15 mouse cellular contexts compared by ENCODE assay signal in genomic region chr6:11359088-11359487, GRCm38 (mm10).
A peak's percentile ranks its signal among the peaks of the same experiment; 100 is the strongest.
DNase-seq lines count a peak whose midpoint lies in the region; ATAC-seq and TF ChIP-seq lines count a peak whose summit lies in the region.
"Had no signal": no experiment of that assay in that cellular context is flagged by ENCODE, and none has a peak within 500 bp of the region (broad histone marks: within the 10 kb centered on the region; RNA-seq: fewer than 3 reads in every experiment).

No protein-coding gene starts in this region.

- 71% methylated on average over 1 of the region's 1 CpGs for WGBS in forebrain, embryonic 16.5 days
- WGBS in forebrain, embryonic 10.5 days, result 70% methylated on average over 1 of the region's 1 CpGs
- WGBS in midbrain, embryonic 13.5 days, result 97% methylated on average over 1 of the region's 1 CpGs
- 96% methylated on average over 1 of the region's 1 CpGs for WGBS in midbrain, embryonic 10.5 days
- WGBS in midbrain, postnatal 0 days, result 89% methylated on average over 1 of the region's 1 CpGs

- H3K4me1 ChIP-seq in forebrain, embryonic 16.5 days (replicated peaks; ENCODE audit: control insufficient read depth, insufficient read depth, low read length), result peaks cover 2% of the 10 kb centered on the region; the same call in 1 of the 2 replicates
- no peaks in the 10 kb centered on the region for H3K4me1 ChIP-seq in forebrain, embryonic 10.5 days
- H3K4me1 ChIP-seq in midbrain, embryonic 13.5 days (replicated peaks), result no peaks in the 10 kb centered on the region
- no peaks in the 10 kb centered on the region for H3K4me1 ChIP-seq in midbrain, embryonic 10.5 days
- H3K4me1 ChIP-seq in midbrain, postnatal 0 days (ENCODE audit: insufficient read depth, low read length), result no peaks in the 10 kb centered on the region
- H3K4me1 ChIP-seq: embryonic facial prominence, embryonic 10.5 days; heart, embryonic 13.5 days had no signal

- no peaks in the 10 kb centered on the region for H3K36me3 ChIP-seq in forebrain, embryonic 16.5 days (ENCODE audit: control insufficient read depth, insufficient read depth)
- no peaks in the 10 kb centered on the region for H3K36me3 ChIP-seq in forebrain, embryonic 10.5 days (replicated peaks)
- no peaks in the 10 kb centered on the region for H3K36me3 ChIP-seq in midbrain, embryonic 13.5 days
- H3K36me3 ChIP-seq in midbrain, embryonic 10.5 days, result no peaks in the 10 kb centered on the region
- no peaks in the 10 kb centered on the region for H3K36me3 ChIP-seq in midbrain, postnatal 0 days (ENCODE audit: insufficient read depth, low read length)
- H3K36me3 ChIP-seq: embryonic facial prominence, embryonic 10.5 days; heart, embryonic 13.5 days had no signal

- no peak overlapping the region for H3K9ac ChIP-seq in forebrain, embryonic 16.5 days (replicated peaks; ENCODE audit: low read depth, low read length)
- H3K9ac ChIP-seq in midbrain, embryonic 13.5 days (replicated peaks), result no peak overlapping the region
- H3K9ac ChIP-seq in midbrain, postnatal 0 days (replicated peaks; ENCODE audit: low read length, poor library complexity, severe bottlenecking), result no peak overlapping the region
- H3K9ac ChIP-seq: heart, embryonic 13.5 days had no signal

- TF ChIP-seq CTCF in midbrain, postnatal 0 days (IDR thresholded peaks at IDR 0.05), result no peak

- no peak overlapping the region for H3K27ac ChIP-seq in forebrain, embryonic 16.5 days (ENCODE audit: low read length)
- H3K27ac ChIP-seq in forebrain, embryonic 10.5 days, result no peak overlapping the region
- no peak overlapping the region for H3K27ac ChIP-seq in midbrain, embryonic 13.5 days
- H3K27ac ChIP-seq in midbrain, embryonic 10.5 days (replicated peaks), result no peak overlapping the region
- H3K27ac ChIP-seq in midbrain, postnatal 0 days (ENCODE audit: low read depth, low read length), result no peak overlapping the region
- H3K27ac ChIP-seq: embryonic facial prominence, embryonic 10.5 days; heart, embryonic 13.5 days had no signal

- DNase-seq in cerebellum, postnatal 10 days, result peak; percentile 54 to 72
- DNase-seq in cerebellum, adult 9-11 months, result no peak
- DNase-seq in forebrain, embryonic 10.5 days (ENCODE audit: extremely low spot score, low spot score), result no peak
- DNase-seq in midbrain, embryonic 10.5 days (ENCODE audit: low spot score), result no peak
- DNase-seq in midbrain, postnatal 0 days (ENCODE audit: low spot score), result peak; percentile 9
- DNase-seq: adrenal gland, postnatal 14 days; cerebellum, adult 2 months; gastrocnemius, postnatal 36 days; heart, adult 11 months; heart, postnatal 36 days had no signal

- no peak overlapping the region for H3K4me3 ChIP-seq in forebrain, embryonic 16.5 days (replicated peaks; ENCODE audit: low read length)
- no peak overlapping the region for H3K4me3 ChIP-seq in forebrain, embryonic 10.5 days
- H3K4me3 ChIP-seq in midbrain, embryonic 13.5 days (replicated peaks), result no peak overlapping the region
- no peak overlapping the region for H3K4me3 ChIP-seq in midbrain, embryonic 10.5 days
- H3K4me3 ChIP-seq in midbrain, postnatal 0 days (ENCODE audit: low read depth, low read length), result no peak overlapping the region
- H3K4me3 ChIP-seq: embryonic facial prominence, embryonic 10.5 days; heart, embryonic 13.5 days had no signal

- peak; percentile 54; the same call in 1 of the 2 replicates for ATAC-seq in forebrain, embryonic 16.5 days
- ATAC-seq in midbrain, embryonic 13.5 days, result peak; percentile 48; the same call in 1 of the 2 replicates
- no peak for ATAC-seq in midbrain, postnatal 0 days (ENCODE audit: low FRiP score)
- ATAC-seq: intestine, embryonic 16.5 days had no signal

- H3K4me2 ChIP-seq in forebrain, embryonic 16.5 days (ENCODE audit: low read length), result no peak overlapping the region
- H3K4me2 ChIP-seq in midbrain, embryonic 13.5 days (replicated peaks), result no peak overlapping the region
- H3K4me2 ChIP-seq in midbrain, postnatal 0 days (ENCODE audit: low read depth, low read length, poor library complexity, severe bottlenecking), result no peak overlapping the region
- H3K4me2 ChIP-seq: heart, embryonic 13.5 days had no signal

- no peaks in the 10 kb centered on the region for H3K27me3 ChIP-seq in forebrain, embryonic 16.5 days (replicated peaks; ENCODE audit: control insufficient read depth, insufficient read depth, low read length)
- H3K27me3 ChIP-seq in forebrain, embryonic 10.5 days (ENCODE audit: poor library complexity, severe bottlenecking), result no peaks in the 10 kb centered on the region
- H3K27me3 ChIP-seq in midbrain, embryonic 13.5 days, result no peaks in the 10 kb centered on the region
- no peaks in the 10 kb centered on the region for H3K27me3 ChIP-seq in midbrain, embryonic 10.5 days (ENCODE audit: low read depth, poor library complexity, severe bottlenecking)
- H3K27me3 ChIP-seq in midbrain, postnatal 0 days (ENCODE audit: insufficient read depth, low read length), result no peaks in the 10 kb centered on the region
- H3K27me3 ChIP-seq: heart, embryonic 13.5 days had no signal

- no peaks in the 10 kb centered on the region for H3K9me3 ChIP-seq in forebrain, embryonic 16.5 days (ENCODE audit: control insufficient read depth, low read length)
- no peaks in the 10 kb centered on the region for H3K9me3 ChIP-seq in forebrain, embryonic 10.5 days
- no peaks in the 10 kb centered on the region for H3K9me3 ChIP-seq in midbrain, embryonic 13.5 days
- no peaks in the 10 kb centered on the region for H3K9me3 ChIP-seq in midbrain, embryonic 10.5 days (replicated peaks)
- H3K9me3 ChIP-seq in midbrain, postnatal 0 days (ENCODE audit: low read length), result no peaks in the 10 kb centered on the region
- H3K9me3 ChIP-seq: embryonic facial prominence, embryonic 10.5 days; heart, embryonic 13.5 days had no signal

Comparison
In these comparisons a context has a peak if more than half of its experiments do, and no peak if none do; other contexts are left out.
1. DNase-seq: peak in cerebellum, postnatal 10 days (2 of 2) and midbrain, postnatal 0 days (single experiment); none in cerebellum, adult 9-11 months (single experiment), forebrain, embryonic 10.5 days (single experiment) and midbrain, embryonic 10.5 days (single experiment).